Mouse (Mus musculus) heart, embryonic 15.5 days (tissue): ENCODE results near the gene Phactr4. TPM values are rescaled to one million over a fixed set of nuclear protein-coding genes. Genes with fewer than 3 reads are reported as not detected.
A peak's percentile ranks its signal among the peaks of the same experiment; 100 is the strongest.

ENCODE experiments used
- ATAC-seq: fragments of 200-750 bp; cut with Nextera tagmentation; replicated peaks from 2 replicates; pipeline ENCODE4 v1.8.0; 2017; ENCODE audit warnings: low read depth, moderate TSS enrichment; ENCODE audit not compliant: insufficient number of reproducible peaks, insufficient read depth, low FRiP score
- H3K27ac ChIP-seq: fragments of 300-500 bp; sonication (generic); 2 replicates; pipeline ENCODE4 v1.5.1; 2015; ENCODE audit warnings: mild to moderate bottlenecking, inconsistent platforms
- H3K27me3 ChIP-seq: fragments of 300-500 bp; sonication (generic); 2 replicates; pipeline ENCODE4 v1.6.1; 2015; ENCODE audit warnings: inconsistent platforms
- H3K36me3 ChIP-seq: fragments of 300-500 bp; sonication (generic); 2 replicates; pipeline ENCODE4 v1.6.1; 2015; ENCODE audit warnings: mild to moderate bottlenecking, inconsistent platforms
- H3K4me1 ChIP-seq: fragments of 300-500 bp; sonication (generic); replicated peaks from 2 replicates; pipeline ENCODE4 v1.6.1; 2015; ENCODE audit warnings: inconsistent platforms
- H3K4me2 ChIP-seq: fragments of 300-500 bp; sonication (generic); 2 replicates; pipeline ENCODE4 v1.6.1; 2015; ENCODE audit warnings: inconsistent platforms, mild to moderate bottlenecking, moderate library complexity
- H3K4me3 ChIP-seq: fragments of 300-500 bp; sonication (generic); 2 replicates; pipeline ENCODE4 v1.5.1; 2015; ENCODE audit warnings: mild to moderate bottlenecking, inconsistent platforms
- H3K9ac ChIP-seq: fragments of 300-500 bp; sonication (generic); 2 replicates; pipeline ENCODE4 v1.6.1; 2015; ENCODE audit warnings: mild to moderate bottlenecking, inconsistent platforms
- H3K9me3 ChIP-seq: fragments of 300-500 bp; sonication (generic); replicated peaks from 2 replicates; pipeline ENCODE4 v1.6.1; 2016; ENCODE audit warnings: inconsistent platforms
- WGBS: fragments of 180-500 bp; shearing (Covaris S2); methylation state at CpG from one replicate; pipeline ENCODE4 v1.1.7; 2015; ENCODE audit warnings: mixed read lengths; 5-methylcytosine and 5-hydroxymethylcytosine counted together
- polyA plus RNA-seq: library from polyadenylated mRNA; unstranded; fragments of >200 nt; fragmentation: Nextera tagmentation; extraction: Ambion mirVana; gene quantifications from 2 replicates; pipeline ENCODE4 v1.2.1, GENCODE M21; 2015

The Phactr4 gene
- polyA plus RNA-seq, 1 experiment from 2014 or later = 14.8 TPM

- no peak overlapping the region for H3K4me3 ChIP-seq
- ATAC-seq = no peak
- WGBS = 90% methylated on average over 8 of the region's 8 CpGs
Measured at GRCm38 (mm10) chr4:132391063-132391740, 31.1 kb downstream of the Phactr4 start.

GRCm38 (mm10) chr4:132389302-132389701, 33.0 kb downstream of the Phactr4 start:
- Histone ChIP-seq H3K9me3 (no peaks in the 10 kb centered on the region), H3K36me3 (peaks cover 6% of the 10 kb centered on the region; the same call in 1 of the 2 replicates), H3K4me1 (peaks cover 10% of the 10 kb centered on the region), H3K27me3 (no peaks in the 10 kb centered on the region), H3K4me2 (no peak overlapping the region), H3K4me3 (no peak overlapping the region), H3K9ac (no peak overlapping the region), H3K27ac (no peak overlapping the region)
- WGBS = 67% methylated on average over 4 of the region's 4 CpGs
- no peak for ATAC-seq

More at GRCm38 (mm10) chr4:132391063-132391740, 31.1 kb downstream of the Phactr4 start:
- Histone ChIP-seq H3K9me3 (no peaks in the 10 kb centered on the region), H3K36me3 (no peaks in the 10 kb centered on the region), H3K27me3 (no peaks in the 10 kb centered on the region), H3K4me2 (no peak overlapping the region), H3K4me1 (peaks cover 13% of the 10 kb centered on the region), H3K9ac (no peak overlapping the region), H3K27ac (no peak overlapping the region)

- no peaks in the 10 kb centered on the region for H3K27me3 ChIP-seq
- no peak overlapping the region for H3K4me2 ChIP-seq
- H3K4me1 ChIP-seq = peaks cover 14% of the 10 kb centered on the region
- H3K4me3 ChIP-seq = no peak overlapping the region
- ATAC-seq = no peak
- peak overlapping the region; percentile 37; the same call in 1 of the 2 replicates for H3K27ac ChIP-seq
- no peaks in the 10 kb centered on the region for H3K9me3 ChIP-seq
- H3K36me3 ChIP-seq = peaks cover 10% of the 10 kb centered on the region; the same call in 1 of the 2 replicates
- 71% methylated on average over 5 of the region's 5 CpGs for WGBS
- no peak overlapping the region for H3K9ac ChIP-seq
Measured at GRCm38 (mm10) chr4:132387617-132388016, 34.7 kb downstream of the Phactr4 start.

GRCm38 (mm10) chr4:132386846-132387245, 35.4 kb downstream of the Phactr4 start:
- peaks cover 14% of the 10 kb centered on the region for H3K4me1 ChIP-seq
- H3K36me3 ChIP-seq = peaks cover 10% of the 10 kb centered on the region; the same call in 1 of the 2 replicates
- H3K4me3 ChIP-seq = no peak overlapping the region
- no peak overlapping the region for H3K4me2 ChIP-seq
- no peak for ATAC-seq
- H3K9ac ChIP-seq = no peak overlapping the region
- 70% methylated on average over 7 of the region's 7 CpGs for WGBS
- H3K27ac ChIP-seq = 0 out of 2 replicates have a peak overlapping the region, but pooled peaks have one; percentile 37
- H3K9me3 ChIP-seq = no peaks in the 10 kb centered on the region
- no peaks in the 10 kb centered on the region for H3K27me3 ChIP-seq

- peaks cover 14% of the 10 kb centered on the region for H3K4me1 ChIP-seq
- no peak for ATAC-seq
- no peak overlapping the region for H3K9ac ChIP-seq
- H3K4me3 ChIP-seq = no peak overlapping the region
- no peak overlapping the region for H3K27ac ChIP-seq
- WGBS = 68% methylated on average over 8 of the region's 8 CpGs
- H3K36me3 ChIP-seq = peaks cover 12% of the 10 kb centered on the region; the same call in 1 of the 2 replicates
- no peak overlapping the region for H3K4me2 ChIP-seq
- H3K9me3 ChIP-seq = no peaks in the 10 kb centered on the region
- no peaks in the 10 kb centered on the region for H3K27me3 ChIP-seq
Measured at GRCm38 (mm10) chr4:132385771-132386410, 36.4 kb downstream of the Phactr4 start.

GRCm38 (mm10) chr4:132383455-132383854, 38.8 kb downstream of the Phactr4 start:
- 52% methylated on average over 3 of the region's 3 CpGs for WGBS
- Histone ChIP-seq H3K27ac (no peak overlapping the region), H3K4me1 (peaks cover 14% of the 10 kb centered on the region), H3K9me3 (no peaks in the 10 kb centered on the region), H3K4me2 (no peak overlapping the region), H3K4me3 (no peak overlapping the region), H3K9ac (no peak overlapping the region), H3K27me3 (no peaks in the 10 kb centered on the region), H3K36me3 (peaks cover 12% of the 10 kb centered on the region; the same call in 1 of the 2 replicates)
- ATAC-seq = no peak

- H3K36me3 ChIP-seq = peaks cover 18% of the 10 kb centered on the region
- H3K4me2 ChIP-seq = no peak overlapping the region
- no peaks in the 10 kb centered on the region for H3K9me3 ChIP-seq
- H3K4me3 ChIP-seq = no peak overlapping the region
- no peak for ATAC-seq
- 73% methylated on average over 4 of the region's 4 CpGs for WGBS
- H3K9ac ChIP-seq = no peak overlapping the region
- H3K27ac ChIP-seq = no peak overlapping the region
- H3K27me3 ChIP-seq = no peaks in the 10 kb centered on the region
- H3K4me1 ChIP-seq = peaks cover 5% of the 10 kb centered on the region
Measured at GRCm38 (mm10) chr4:132382296-132382695, 40.0 kb downstream of the Phactr4 start.

- Histone ChIP-seq H3K4me3 (no peak overlapping the region), H3K27ac (no peak overlapping the region), H3K9me3 (no peaks in the 10 kb centered on the region), H3K27me3 (no peaks in the 10 kb centered on the region), H3K9ac (no peak overlapping the region), H3K4me1 (0 out of 2 replicates have a peak, but pooled peaks cover 4% of the 10 kb centered on the region), H3K4me2 (no peak overlapping the region), H3K36me3 (peaks cover 26% of the 10 kb centered on the region)
- 91% methylated on average over 2 of the region's 2 CpGs for WGBS
- no peak for ATAC-seq
Measured at GRCm38 (mm10) chr4:132380965-132381616, 41.2 kb downstream of the Phactr4 start.

- no peak overlapping the region for H3K27ac ChIP-seq
Measured at GRCm38 (mm10) chr4:132373820-132374219, 48.5 kb downstream of the Phactr4 start.

GRCm38 (mm10) chr4:132369953-132370750, 52.1 kb downstream of the Phactr4 start:
- H3K9ac ChIP-seq = no peak overlapping the region
- H3K9me3 ChIP-seq = no peaks in the 10 kb centered on the region
- H3K36me3 ChIP-seq = peaks cover 71% of the 10 kb centered on the region
- H3K4me2 ChIP-seq = no peak overlapping the region
- H3K27me3 ChIP-seq = no peaks in the 10 kb centered on the region
- no peak overlapping the region for H3K4me3 ChIP-seq
- WGBS = 78% methylated on average over 8 of the region's 8 CpGs
- no peaks in the 10 kb centered on the region for H3K4me1 ChIP-seq
- no peak for ATAC-seq
- no peak overlapping the region for H3K27ac ChIP-seq

More at GRCm38 (mm10) chr4:132373820-132374219, 48.5 kb downstream of the Phactr4 start:
- Histone ChIP-seq H3K4me2 (no peak overlapping the region), H3K9ac (no peak overlapping the region), H3K27me3 (no peaks in the 10 kb centered on the region), H3K4me3 (no peak overlapping the region), H3K4me1 (no peaks in the 10 kb centered on the region), H3K9me3 (no peaks in the 10 kb centered on the region), H3K36me3 (peaks cover 64% of the 10 kb centered on the region)
- no peak for ATAC-seq
- WGBS = 100% methylated on average over 1 of the region's 1 CpGs
